Mouse (Mus musculus) brain, adult 10 weeks (tissue): ENCODE measurements around the gene Mmab. TPM values are rescaled to one million over a fixed set of nuclear protein-coding genes. Genes with fewer than 3 reads are reported as not detected.

ENCODE experiments used
- polyA plus RNA-seq: library from polyadenylated mRNA; stranded (reverse); fragments of 350-450 nt; fragmentation: Illumina TruSeq; extraction: RNeasy Lipid Tissue Mini Kit (QIAGEN cat#74804); gene quantifications from one replicate; pipeline ENCODE4 v1.2.3, GENCODE M21; 2015; ENCODE audit warnings: low read depth, low replicate concordance

Mmab gene
- polyA plus RNA-seq: 24.0 TPM

GRCm38 (mm10) chr5:114443566-114444367 is at the start of gene Mmab, which contains the start of gene Mvk:
Mmab (minus strand) TSS chr5:114444060.
Mvk (plus strand) TSS chr5:114444269.

Other genes with a start within 250 kb of the Mmab start
- not detected for gene Foxn4, start 170.3 kb downstream of the Mmab start, polyA plus RNA-seq
- gene Myo1h, start 154.9 kb downstream of the Mmab start, polyA plus RNA-seq: 3.1 TPM
- gene Kctd10, start 63.6 kb downstream of the Mmab start, polyA plus RNA-seq: 46.0 TPM
- 58.6 TPM for gene Ube3b, start 63.5 kb downstream of the Mmab start, polyA plus RNA-seq
- 29.3 TPM for gene Mvk, start 209 bp upstream of the Mmab start, polyA plus RNA-seq
- 7.3 TPM for gene Fam222a, start 124.0 kb upstream of the Mmab start, polyA plus RNA-seq
- 2.3 TPM for gene Trpv4, start 214.4 kb upstream of the Mmab start, polyA plus RNA-seq
- gene Gltp, start 246.9 kb upstream of the Mmab start, polyA plus RNA-seq: 50.0 TPM